Mouse (Mus musculus) hindbrain, embryonic 14.5 days (tissue): ENCODE results near the gene Esyt1. TPM values are rescaled to one million over a fixed set of nuclear protein-coding genes. Genes with fewer than 3 reads are reported as not detected.

Experiments
- ATAC-seq: fragments of 200-750 bp; cut with Nextera tagmentation; 2 replicates; pipeline ENCODE4 v1.8.0; 2017; ENCODE audit warnings: moderate number of reproducible peaks, mild to moderate bottlenecking, moderate TSS enrichment, moderate library complexity; ENCODE audit not compliant: low FRiP score
- DNase-seq: peaks from one replicate; pipeline ENCODE4 v3.0.0-alpha.2; 2015; ENCODE audit warnings: low spot score
- H3K27ac ChIP-seq: fragments of 300-500 bp; sonication (generic); 2 replicates; pipeline ENCODE4 v1.5.1; 2014; ENCODE audit warnings: mild to moderate bottlenecking, moderate library complexity
- H3K27me3 ChIP-seq: fragments of 300-500 bp; sonication (generic); 2 replicates; pipeline ENCODE4 v1.6.1; 2014; ENCODE audit warnings: mild to moderate bottlenecking, low read length, mixed read lengths; ENCODE audit not compliant: control insufficient read depth, insufficient read depth
- H3K36me3 ChIP-seq: fragments of 300-500 bp; sonication (generic); replicated peaks from 2 replicates; pipeline ENCODE4 v1.6.1; 2014; ENCODE audit not compliant: control insufficient read depth, insufficient read depth
- H3K4me1 ChIP-seq: fragments of 300-500 bp; sonication (generic); replicated peaks from 2 replicates; pipeline ENCODE4 v1.6.1; 2014; ENCODE audit warnings: antibody characterized with exemption, low read length, mixed read lengths; ENCODE audit not compliant: control insufficient read depth, insufficient read depth
- H3K4me2 ChIP-seq: fragments of 300-500 bp; sonication (generic); replicated peaks from 2 replicates; pipeline ENCODE4 v1.6.1; 2014; ENCODE audit warnings: mild to moderate bottlenecking, moderate library complexity
- H3K4me3 ChIP-seq: fragments of 300-500 bp; sonication (generic); replicated peaks from 2 replicates; pipeline ENCODE4 v1.5.1; 2014; ENCODE audit warnings: mild to moderate bottlenecking, low read length
- H3K9ac ChIP-seq: fragments of 300-500 bp; sonication (generic); 2 replicates; pipeline ENCODE4 v1.6.1; 2014
- H3K9me3 ChIP-seq: fragments of 300-500 bp; sonication (generic); 2 replicates; pipeline ENCODE4 v1.6.1; 2016; ENCODE audit warnings: low read length; ENCODE audit not compliant: control insufficient read depth
- WGBS: fragments of 180-500 bp; shearing (Covaris S2); extraction: QIAGEN DNeasy Blood & Tissue Kit; methylation state at CpG from one replicate; pipeline ENCODE4 v1.1.7; 2014; 5-methylcytosine and 5-hydroxymethylcytosine counted together
- polyA plus RNA-seq: library from polyadenylated mRNA; unstranded; fragments of >200 nt; fragmentation: Nextera tagmentation; extraction: Ambion mirVana; gene quantifications from 2 replicates; pipeline ENCODE4 v1.2.1, GENCODE M21; 2014

Gene Esyt1
- polyA plus RNA-seq, 1 experiment from 2014 or later: 14.5 TPM

DNA sequence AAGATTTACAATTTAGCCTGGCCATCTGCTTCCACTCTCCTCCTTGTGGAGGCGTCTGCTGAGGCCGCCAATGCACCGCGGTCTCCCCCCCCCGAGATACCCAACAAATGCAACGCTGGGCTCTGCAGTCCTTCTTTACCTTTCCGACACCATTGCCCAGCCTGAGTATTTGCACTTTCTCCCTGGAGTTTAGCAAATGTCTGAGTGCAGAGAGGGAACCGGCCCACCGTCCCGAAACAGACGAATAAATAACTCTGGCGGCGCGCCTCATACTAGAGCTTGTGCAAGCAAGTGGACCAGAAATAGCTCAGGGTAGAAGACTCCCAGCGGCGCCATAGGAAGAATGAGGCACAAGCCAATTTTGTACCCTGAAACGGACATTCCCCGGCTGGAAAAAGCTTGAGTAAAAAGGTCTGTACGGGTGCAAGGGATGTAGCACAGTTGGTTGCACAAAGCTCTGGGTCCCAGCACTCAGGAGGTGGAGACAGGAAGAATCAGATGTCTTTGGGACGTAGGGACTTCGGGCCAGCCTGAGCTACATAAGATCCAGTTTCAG, 26.5 kb downstream of the Esyt1 start:
- no peaks in the 10 kb centered on the region for H3K27me3 ChIP-seq
- WGBS: 2% methylated on average over 21 of the region's 21 CpGs
- peak overlapping the region; percentile 49 for H3K4me3 ChIP-seq
- H3K9ac ChIP-seq: peak overlapping the region; percentile 48
- peaks cover 16% of the 10 kb centered on the region for H3K4me1 ChIP-seq
- H3K27ac ChIP-seq: peak overlapping the region; percentile 69
- DNase-seq (no peak), ATAC-seq (peak; percentile 37; the same call in 1 of the 2 replicates)
- H3K36me3 ChIP-seq: no peaks in the 10 kb centered on the region
- peak overlapping the region; percentile 78 for H3K4me2 ChIP-seq
- H3K9me3 ChIP-seq: no peaks in the 10 kb centered on the region

- peak within 1 kb of the TSS; percentile 69 for H3K27ac ChIP-seq
- WGBS: 1% methylated on average over 27 of the region's 27 CpGs
- peak; percentile 88 for DNase-seq
- no peaks in the 10 kb centered on the region for H3K9me3 ChIP-seq
- H3K4me3 ChIP-seq: peak within 1 kb of the TSS; percentile 49
- H3K4me1 ChIP-seq: peaks cover 16% of the 10 kb centered on the region
- H3K9ac ChIP-seq: peak within 1 kb of the TSS; percentile 48
- H3K27me3 ChIP-seq: no peaks in the 10 kb centered on the region
- no peaks in the 10 kb centered on the region for H3K36me3 ChIP-seq
- peak; percentile 83 for ATAC-seq
- peak within 1 kb of the TSS; percentile 78 for H3K4me2 ChIP-seq
These were observed 27.1 kb downstream of the Esyt1 start, which contains the start of gene Myl6b for GRCm38 (mm10) chr10:128498590-128498989. Gene Myl6b, minus strand, starts transcription at chr10:128498685.

DNA sequence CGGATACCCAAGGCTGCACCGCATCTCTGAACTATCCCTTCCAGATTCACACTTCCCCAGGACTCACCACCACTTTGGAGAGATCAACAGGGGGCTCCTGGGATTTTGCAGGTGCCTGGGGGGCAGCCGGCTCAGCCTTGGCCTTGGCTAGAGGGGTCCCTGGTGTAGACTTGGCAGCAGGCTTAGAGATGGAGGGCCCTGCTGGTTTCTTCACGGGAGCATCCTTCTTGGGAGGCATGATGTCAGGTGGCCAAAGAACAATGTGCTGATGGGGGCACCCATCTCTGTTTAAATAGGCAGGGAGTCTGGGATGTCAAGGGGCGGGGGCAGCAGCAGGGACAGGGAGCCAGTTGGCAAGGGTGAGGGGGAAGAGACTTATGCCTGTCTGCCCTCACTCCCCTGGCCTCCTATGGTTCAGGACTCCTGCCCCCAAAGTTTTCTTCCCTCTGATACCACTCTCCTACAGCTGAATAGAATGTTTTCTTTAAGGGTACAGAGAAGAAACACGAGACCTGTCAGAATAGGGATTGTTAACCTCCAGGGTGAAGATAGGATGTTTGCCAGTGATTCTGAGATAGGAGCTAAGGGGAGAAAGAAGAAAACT, 28.4 kb downstream of the Esyt1 start:
- H3K4me2 ChIP-seq: peak overlapping the region; percentile 78
- WGBS: 42% methylated on average over 6 of the region's 6 CpGs

GRCm38 (mm10) chr10:128496509-128497077, 29.1 kb downstream of the Esyt1 start:
- Histone ChIP-seq H3K4me3 (no peak overlapping the region), H3K4me1 (peaks cover 28% of the 10 kb centered on the region), H3K27ac (no peak overlapping the region), H3K9ac (no peak overlapping the region), H3K27me3 (no peaks in the 10 kb centered on the region), H3K9me3 (no peaks in the 10 kb centered on the region), H3K4me2 (no peak overlapping the region), H3K36me3 (peaks cover 8% of the 10 kb centered on the region)
- 34% methylated on average over 6 of the region's 6 CpGs for WGBS
- ATAC-seq: no peak
- DNase-seq: no peak

More for the DNA sequence above, 28.4 kb downstream of the Esyt1 start:
- DNase-seq: no peak
- Histone ChIP-seq H3K36me3 (0 out of 2 replicates have a peak, but pooled peaks cover 2% of the 10 kb centered on the region), H3K9me3 (no peaks in the 10 kb centered on the region), H3K27ac (no peak overlapping the region), H3K4me3 (no peak overlapping the region), H3K9ac (peak overlapping the region; percentile 48; the same call in 1 of the 2 replicates), H3K27me3 (no peaks in the 10 kb centered on the region), H3K4me1 (peaks cover 23% of the 10 kb centered on the region)
- no peak for ATAC-seq

- H3K4me3 ChIP-seq: no peak overlapping the region
- H3K27ac ChIP-seq: no peak overlapping the region
- DNase-seq (no peak), ATAC-seq (no peak)
- no peaks in the 10 kb centered on the region for H3K27me3 ChIP-seq
- no peak overlapping the region for H3K9ac ChIP-seq
- peaks cover 15% of the 10 kb centered on the region for H3K36me3 ChIP-seq
- 80% methylated on average over 4 of the region's 4 CpGs for WGBS
- no peak overlapping the region for H3K4me2 ChIP-seq
- no peaks in the 10 kb centered on the region for H3K9me3 ChIP-seq
- peaks cover 35% of the 10 kb centered on the region for H3K4me1 ChIP-seq
These were observed 29.8 kb downstream of the Esyt1 start for GRCm38 (mm10) chr10:128495903-128496302.

DNA sequence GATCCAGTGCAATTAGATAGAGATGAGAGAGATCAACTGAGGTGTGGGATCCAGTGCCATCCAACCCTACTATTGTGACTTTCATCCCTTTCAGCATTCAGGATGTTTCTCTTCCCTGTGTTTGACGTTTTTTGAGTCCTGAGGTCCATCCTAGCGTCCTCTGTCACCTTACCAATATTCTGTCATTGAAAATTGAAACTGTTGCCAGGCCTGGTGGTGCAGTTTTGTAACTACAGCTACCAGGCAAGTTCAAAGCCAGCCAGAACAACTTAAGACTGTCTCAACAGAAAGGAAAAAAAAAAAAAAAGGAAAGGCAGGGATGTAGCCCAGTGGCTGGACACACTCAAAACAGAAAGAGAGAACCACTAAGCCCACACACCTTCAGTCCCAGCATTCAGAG, 30.4 kb downstream of the Esyt1 start:
- H3K4me1 ChIP-seq: peaks cover 39% of the 10 kb centered on the region
- H3K4me2 ChIP-seq: peak overlapping the region; percentile 95
- no peak for DNase-seq

GRCm38 (mm10) chr10:128494667-128495245, 30.9 kb downstream of the Esyt1 start:
- H3K4me1 ChIP-seq: peaks cover 39% of the 10 kb centered on the region
- peak overlapping the region; percentile 95 for H3K4me2 ChIP-seq
- H3K36me3 ChIP-seq: peaks cover 27% of the 10 kb centered on the region
- H3K27ac ChIP-seq: peak overlapping the region; percentile 98
- peak overlapping the region; percentile 69 for H3K4me3 ChIP-seq
- H3K27me3 ChIP-seq: no peaks in the 10 kb centered on the region
- peak overlapping the region; percentile 92 for H3K9ac ChIP-seq
- 57% methylated on average over 11 of the region's 11 CpGs for WGBS
- DNase-seq: no peak
- no peaks in the 10 kb centered on the region for H3K9me3 ChIP-seq
- no peak for ATAC-seq

More for the DNA sequence above, 30.4 kb downstream of the Esyt1 start:
- ATAC-seq: no peak
- peak overlapping the region; percentile 92; the same call in 1 of the 2 replicates for H3K9ac ChIP-seq
- peak overlapping the region; percentile 98; the same call in 1 of the 2 replicates for H3K27ac ChIP-seq
- H3K4me3 ChIP-seq: peak overlapping the region; percentile 69; the same call in 1 of the 2 replicates
- 83% methylated on average over 2 of the region's 2 CpGs for WGBS
- peaks cover 21% of the 10 kb centered on the region for H3K36me3 ChIP-seq
- no peaks in the 10 kb centered on the region for H3K27me3 ChIP-seq
- H3K9me3 ChIP-seq: no peaks in the 10 kb centered on the region

DNA sequence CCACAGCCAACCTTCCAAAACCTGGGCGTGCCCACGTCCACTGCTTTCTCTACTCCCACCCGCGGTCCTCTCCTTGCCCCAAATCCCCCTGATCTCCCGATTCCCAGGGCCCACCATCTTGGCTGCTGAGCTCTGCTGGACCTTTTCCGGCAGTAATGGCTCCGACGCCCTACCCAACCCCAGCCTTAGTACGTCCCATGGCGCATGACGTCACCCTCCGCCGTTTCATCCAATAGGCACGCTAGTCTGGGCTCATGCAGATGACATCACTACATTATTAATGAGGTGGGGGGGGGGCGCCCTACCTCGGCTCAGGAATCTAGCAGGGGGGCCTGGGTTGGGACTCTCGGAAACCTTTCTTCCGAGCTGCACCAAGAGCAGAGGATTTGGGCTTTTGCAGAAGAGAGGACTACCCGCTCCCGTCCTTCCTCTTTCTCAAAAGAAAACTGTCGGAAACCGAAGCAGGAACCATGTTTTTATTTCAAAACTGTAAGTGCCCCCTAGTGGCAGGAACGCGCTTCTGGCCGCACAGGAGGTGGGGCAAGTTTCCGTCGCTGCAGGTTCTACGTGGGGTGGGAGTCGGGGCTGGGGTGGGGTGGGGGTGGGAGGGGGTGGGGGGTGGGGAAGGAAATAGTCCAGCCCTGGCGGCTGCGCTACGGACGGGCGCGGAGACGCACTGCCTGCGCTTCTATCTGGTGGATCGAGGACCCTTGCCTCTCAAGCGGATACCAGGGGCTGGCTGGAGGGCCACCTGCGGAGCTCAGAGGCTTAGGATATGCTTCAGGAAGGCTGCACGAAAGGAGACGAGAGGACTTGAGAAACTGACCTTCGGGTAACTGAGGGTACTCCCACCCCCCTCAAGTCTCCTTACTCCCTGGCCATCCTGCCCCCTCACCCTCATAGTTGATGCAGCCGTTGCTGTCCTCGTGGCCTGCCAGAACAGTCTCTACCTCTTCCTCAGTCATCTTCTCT, 31.7 kb downstream of the Esyt1 start, which contains the start of gene Myl6:
Gene Myl6 (minus strand): TSS at position 451 of the 972 bp plus-strand sequence.
- Histone ChIP-seq H3K36me3 (peaks cover 34% of the 10 kb centered on the region), H3K27me3 (no peaks in the 10 kb centered on the region), H3K9me3 (no peaks in the 10 kb centered on the region), H3K4me2 (peak within 1 kb of the TSS; percentile 95), H3K4me3 (peak within 1 kb of the TSS; percentile 69), H3K9ac (peak within 1 kb of the TSS; percentile 92), H3K27ac (peak within 1 kb of the TSS; percentile 98), H3K4me1 (peaks cover 39% of the 10 kb centered on the region)
- peak; percentile 93 for ATAC-seq
- under 1% methylated on average over 45 of the region's 45 CpGs for WGBS
- DNase-seq: peak; percentile 97
